Mouse (Mus musculus) liver, embryonic 14.5 days (tissue): ENCODE data around the gene Frmpd2.

Source experiments
- CTCF ChIP-seq: IDR thresholded peaks from 2 replicates; pipeline ENCODE4 v1.5.1; 2016; ENCODE audit warnings: antibody characterized with exemption, low read depth, control low read depth
- EP300 ChIP-seq: IDR thresholded peaks from 2 replicates; pipeline ENCODE4 v1.6.1; 2016; ENCODE audit warnings: antibody characterized with exemption, low read depth

DNA sequence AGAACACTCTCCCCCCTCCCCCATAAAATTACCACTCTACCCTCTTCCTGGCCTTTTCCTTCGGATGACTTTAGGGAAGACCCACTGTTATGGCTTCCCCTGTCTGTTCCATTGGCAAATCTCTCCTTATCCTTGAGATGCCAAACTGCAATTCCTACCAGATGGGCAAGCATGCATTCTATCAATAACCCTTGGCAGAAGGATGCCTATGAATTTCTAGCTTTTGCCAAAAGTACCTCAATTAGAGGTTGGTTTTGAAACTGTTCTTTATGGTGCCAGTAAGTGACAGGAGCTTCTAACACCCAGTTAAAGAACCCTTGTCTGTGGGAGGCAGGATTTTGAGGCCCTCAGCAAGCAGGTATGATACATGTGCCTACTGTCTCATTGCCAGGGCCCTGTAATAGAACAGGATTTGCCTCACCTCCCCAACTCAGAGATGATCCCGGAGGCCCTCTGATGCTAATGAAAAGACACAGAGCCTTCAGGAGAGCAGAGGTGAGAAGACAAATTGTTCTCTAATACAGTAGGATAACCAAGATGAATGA is 22.1 kb upstream of the Frmpd2 start:
- no peak for TF ChIP-seq CTCF
- no peak for TF ChIP-seq EP300
